Mouse (Mus musculus): ENCODE results near the gene Pfn3. TPM values are rescaled to one million over a fixed set of nuclear protein-coding genes. Genes with fewer than 3 reads are reported as not detected.

Gene Pfn3
- total RNA-seq, 2 experiments from 2014 or later, result not detected

- ATAC-seq (replicated peaks; ENCODE audit: low FRiP score, poor library complexity, severe bottlenecking), result no peak
Measured at GRCm38 (mm10) chr13:55403266-55403665, 11.8 kb downstream of the Pfn3 start.

DNA sequence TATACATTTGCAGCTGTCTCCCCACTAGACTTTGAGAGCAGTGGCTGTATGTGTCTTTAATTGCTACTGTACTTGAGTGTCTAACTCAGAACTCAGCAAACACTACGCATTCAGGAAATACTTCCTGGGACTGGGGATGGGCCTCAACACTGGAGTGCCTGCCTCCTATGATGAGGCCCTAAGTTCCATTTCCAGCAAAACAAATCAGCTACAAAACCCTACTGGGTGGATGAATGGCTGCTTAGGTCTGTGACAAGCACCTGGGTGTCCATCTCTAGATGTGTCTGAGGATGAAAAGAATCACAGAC is 15.0 kb downstream of the Pfn3 start:
- ATAC-seq (replicated peaks; ENCODE audit: low FRiP score, poor library complexity, severe bottlenecking), result no peak

DNA sequence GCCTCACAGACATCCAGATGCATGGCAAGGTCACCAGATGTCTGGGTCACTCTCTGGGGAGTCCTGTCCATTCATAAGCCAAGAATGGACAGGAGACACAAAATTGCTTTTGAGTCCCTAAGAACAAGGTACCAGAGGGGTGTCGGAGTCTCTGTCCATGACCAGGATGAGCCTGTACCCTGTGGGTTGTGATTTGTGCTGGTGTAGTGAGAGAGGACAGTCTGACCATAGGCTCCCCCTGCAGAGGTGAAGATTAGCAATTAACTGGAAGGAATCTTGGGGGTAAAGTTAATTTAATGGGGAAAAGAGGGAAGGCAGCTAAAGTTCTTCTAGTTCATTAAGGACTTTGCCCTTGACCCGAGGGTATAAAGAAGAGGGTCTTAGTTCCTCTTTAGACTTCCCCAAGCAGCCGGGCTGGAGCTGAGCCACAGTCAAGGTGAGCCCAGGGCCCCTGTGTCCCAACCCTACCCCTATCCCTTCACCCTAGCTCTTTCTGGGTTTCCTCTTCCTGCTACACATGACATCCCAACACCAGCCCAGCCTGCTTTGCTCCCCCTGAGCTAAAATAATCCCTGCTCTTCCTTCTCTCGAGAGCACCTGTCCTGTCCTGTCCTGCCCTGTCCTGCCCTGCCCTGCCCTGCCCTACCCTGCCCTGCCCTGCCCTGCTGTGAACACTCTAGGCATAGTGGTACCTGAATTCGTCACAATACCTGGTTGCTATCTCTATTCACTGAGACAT is 15.6 kb downstream of the Pfn3 start:
- no peak for ATAC-seq (replicated peaks; ENCODE audit: low FRiP score, poor library complexity, severe bottlenecking)

DNA sequence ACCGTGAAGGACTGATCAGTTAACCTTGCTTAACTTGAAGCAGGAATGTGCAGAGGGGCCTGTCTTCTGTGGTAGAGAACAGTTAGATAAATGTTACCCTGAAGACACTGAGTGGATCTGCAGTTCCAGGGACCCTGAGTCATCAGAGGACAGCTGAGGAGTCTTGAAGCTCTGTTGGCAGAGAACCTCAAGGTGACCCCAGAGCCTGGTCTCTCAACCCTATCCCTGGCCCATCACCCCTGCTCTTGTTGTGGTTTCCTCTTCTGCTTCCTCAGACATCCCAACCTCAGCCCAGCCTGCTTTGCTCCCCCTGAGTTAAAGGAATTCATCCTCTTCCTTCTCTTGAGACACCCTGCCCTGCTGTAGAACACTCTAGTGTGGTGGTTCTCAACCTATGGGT is 16.9 kb downstream of the Pfn3 start, which contains the start of gene Slc34a1:
Gene Slc34a1, plus strand, starts transcription at position 100 of the 400 bp plus-strand sequence.
- no peak for ATAC-seq (replicated peaks; ENCODE audit: low FRiP score, poor library complexity, severe bottlenecking)

GRCm38 (mm10) chr13:55392933-55393332 is 22.1 kb downstream of the Pfn3 start:
- ATAC-seq (replicated peaks; ENCODE audit: low FRiP score, poor library complexity, severe bottlenecking), result 0 out of 2 replicates have a peak, but pooled peaks have one; percentile 52

- no peak for ATAC-seq (replicated peaks; ENCODE audit: low FRiP score, poor library complexity, severe bottlenecking)
Measured at GRCm38 (mm10) chr13:55391626-55392029, 23.4 kb downstream of the Pfn3 start.

GRCm38 (mm10) chr13:55390644-55391043 is 24.4 kb downstream of the Pfn3 start:
- ATAC-seq (replicated peaks; ENCODE audit: low FRiP score, poor library complexity, severe bottlenecking), result no peak

GRCm38 (mm10) chr13:55381790-55382189 is 33.2 kb downstream of the Pfn3 start:
- ATAC-seq (replicated peaks; ENCODE audit: low FRiP score, poor library complexity, severe bottlenecking), result no peak

DNA sequence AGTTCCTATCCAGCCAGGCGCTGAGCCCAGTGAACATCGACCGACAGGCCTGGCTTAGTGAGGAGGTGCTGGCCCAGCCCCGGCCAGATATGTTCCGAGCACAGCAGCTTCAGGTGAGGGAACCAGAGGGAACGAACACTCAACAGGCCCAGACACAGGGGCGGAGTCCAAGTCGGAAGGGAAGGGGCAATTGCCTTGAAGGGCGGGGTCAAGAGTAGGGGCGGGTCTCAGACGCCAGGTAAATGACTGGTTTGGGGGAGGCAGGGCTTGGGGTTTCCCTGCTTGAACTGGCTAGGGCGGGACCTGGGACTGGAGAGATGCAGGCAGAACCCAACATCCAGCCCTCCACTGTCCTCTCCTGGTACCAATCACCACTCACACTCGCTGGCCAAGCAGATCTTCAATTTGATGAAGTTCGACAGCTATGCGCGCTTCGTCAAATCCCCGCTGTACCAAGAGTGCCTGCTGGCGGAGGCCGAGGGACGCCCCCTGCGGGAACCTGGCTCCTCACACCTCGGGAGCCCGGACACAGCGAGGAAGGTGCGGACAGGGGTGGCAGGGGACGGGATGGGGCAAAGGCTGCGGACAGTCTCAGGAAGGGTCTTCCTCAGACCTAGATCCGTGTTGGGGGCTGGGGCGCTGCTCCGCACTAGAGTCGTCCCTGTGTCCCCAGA is 36.0 kb downstream of the Pfn3 start:
- ATAC-seq (replicated peaks; ENCODE audit: low FRiP score, poor library complexity, severe bottlenecking), result 0 out of 2 replicates have a peak, but pooled peaks have one; percentile 14

GRCm38 (mm10) chr13:55375877-55376276 is 39.2 kb downstream of the Pfn3 start:
- ATAC-seq (replicated peaks; ENCODE audit: low FRiP score, poor library complexity, severe bottlenecking), result no peak

- no peak for ATAC-seq (replicated peaks; ENCODE audit: low FRiP score, poor library complexity, severe bottlenecking)
Measured at GRCm38 (mm10) chr13:55374206-55374924, 40.7 kb downstream of the Pfn3 start.

GRCm38 (mm10) chr13:55371740-55372139 is 43.3 kb downstream of the Pfn3 start:
- ATAC-seq (replicated peaks; ENCODE audit: low FRiP score, poor library complexity, severe bottlenecking), result no peak

DNA sequence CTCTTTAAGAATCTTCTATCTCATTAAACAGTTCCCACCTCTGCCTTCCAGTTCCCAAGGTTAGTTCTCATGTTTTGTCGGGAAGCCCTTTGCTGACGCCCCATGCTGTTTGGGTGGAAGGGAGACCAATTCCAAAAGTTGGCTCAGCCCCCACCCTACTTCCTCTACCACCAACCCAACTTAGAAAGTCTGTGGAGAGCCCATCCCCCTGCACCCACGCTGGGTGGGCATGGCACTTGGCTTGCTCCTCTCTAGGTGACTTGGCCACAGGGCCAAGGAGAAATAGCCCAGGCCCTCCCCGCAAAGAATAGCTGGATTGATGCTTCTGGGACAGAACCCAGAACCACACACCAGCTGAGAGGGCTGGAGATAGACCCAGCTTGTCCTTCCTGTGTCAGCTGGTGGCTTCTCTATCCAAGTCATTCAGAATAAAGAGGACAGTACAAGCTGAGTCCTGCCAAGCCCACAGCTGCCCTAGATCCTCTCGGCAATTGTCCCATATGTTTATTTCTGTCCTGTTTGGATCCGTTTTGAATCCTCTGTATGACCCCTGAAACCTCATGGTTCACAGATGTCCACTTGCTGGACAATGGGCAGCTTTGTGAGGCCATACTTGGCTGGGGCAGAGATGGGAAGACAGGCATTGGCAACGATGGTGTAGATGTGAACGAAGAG is 43.9 kb downstream of the Pfn3 start:
- no peak for ATAC-seq (replicated peaks; ENCODE audit: low FRiP score, poor library complexity, severe bottlenecking)

DNA sequence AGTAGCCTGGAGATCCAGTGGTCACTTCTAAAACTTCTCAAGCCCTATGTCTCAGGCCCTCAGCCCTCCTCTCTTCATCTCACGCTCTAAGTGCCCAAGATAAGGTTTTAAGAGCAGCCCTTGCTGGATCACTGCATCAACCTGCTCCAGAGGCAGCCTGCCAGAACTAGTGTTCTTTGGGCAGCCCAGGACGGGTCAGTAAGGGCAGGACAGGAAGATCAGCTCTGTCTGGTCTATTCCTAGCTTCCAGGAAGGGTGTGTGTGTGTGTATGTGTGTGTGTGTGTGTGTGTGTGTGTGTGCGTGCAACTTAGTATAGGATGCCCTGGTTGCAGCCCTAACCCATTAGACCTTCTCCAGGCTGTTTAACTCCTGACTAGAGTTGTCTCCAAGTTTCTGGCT is 44.8 kb downstream of the Pfn3 start:
- peak; percentile 41 for ATAC-seq (replicated peaks; ENCODE audit: low FRiP score, poor library complexity, severe bottlenecking)

- ATAC-seq (replicated peaks; ENCODE audit: low FRiP score, poor library complexity, severe bottlenecking), result peak; percentile 91
Measured at GRCm38 (mm10) chr13:55369531-55370114, 45.4 kb downstream of the Pfn3 start, which contains the start of gene Rgs14. Gene Rgs14 (plus strand): TSS chr13:55369732.

- no peak for ATAC-seq (replicated peaks; ENCODE audit: low FRiP score, poor library complexity, severe bottlenecking)
Measured at GRCm38 (mm10) chr13:55368401-55368800, 46.6 kb downstream of the Pfn3 start.
